Mouse (Mus musculus) midbrain, postnatal 0 days (tissue): Measurements from ENCODE around the gene Ap2m1. TPM values are rescaled to one million over a fixed set of nuclear protein-coding genes. Genes with fewer than 3 reads are reported as not detected.
A peak's percentile ranks its signal among the peaks of the same experiment; 100 is the strongest.

ENCODE experiments used
- ATAC-seq: fragments of 200-750 bp; cut with Nextera tagmentation; 2 replicates; pipeline ENCODE4 v1.8.0; 2017; ENCODE audit warnings: moderate number of reproducible peaks, mild to moderate bottlenecking, moderate TSS enrichment, moderate library complexity; ENCODE audit not compliant: low FRiP score
- DNase-seq: peaks from one replicate; pipeline ENCODE4 v3.0.0-alpha.2; 2015; ENCODE audit warnings: low spot score
- H3K27ac ChIP-seq: fragments of 300-500 bp; sonication (generic); 2 replicates; pipeline ENCODE4 v1.5.1; 2014; ENCODE audit warnings: low read depth, mild to moderate bottlenecking, low read length, mixed read lengths
- H3K27me3 ChIP-seq: fragments of 300-500 bp; sonication (generic); 2 replicates; pipeline ENCODE4 v1.6.1; 2014; ENCODE audit warnings: low read length, control low read depth, mixed read lengths; ENCODE audit not compliant: insufficient read depth
- H3K36me3 ChIP-seq: fragments of 300-500 bp; sonication (generic); 2 replicates; pipeline ENCODE4 v1.6.1; 2014; ENCODE audit warnings: low read length, control low read depth, mixed read lengths; ENCODE audit not compliant: insufficient read depth
- H3K4me1 ChIP-seq: fragments of 300-500 bp; sonication (generic); 2 replicates; pipeline ENCODE4 v1.6.1; 2014; ENCODE audit warnings: mild to moderate bottlenecking, control low read depth, antibody characterized with exemption, low read length, mixed read lengths; ENCODE audit not compliant: insufficient read depth
- H3K4me2 ChIP-seq: fragments of 300-500 bp; sonication (generic); 2 replicates; pipeline ENCODE4 v1.6.1; 2014; ENCODE audit warnings: low read depth, mild to moderate bottlenecking, low read length, mixed read lengths; ENCODE audit not compliant: poor library complexity, severe bottlenecking
- H3K4me3 ChIP-seq: fragments of 300-500 bp; sonication (generic); 2 replicates; pipeline ENCODE4 v1.5.1; 2014; ENCODE audit warnings: low read depth, mild to moderate bottlenecking, low read length, moderate library complexity
- H3K9ac ChIP-seq: fragments of 300-500 bp; sonication (generic); replicated peaks from 2 replicates; pipeline ENCODE4 v1.6.1; 2014; ENCODE audit warnings: mild to moderate bottlenecking, low read length, moderate library complexity, mixed read lengths; ENCODE audit not compliant: poor library complexity, severe bottlenecking
- H3K9me3 ChIP-seq: fragments of 300-500 bp; sonication (generic); 2 replicates; pipeline ENCODE4 v1.6.1; 2016; ENCODE audit warnings: low read length, control low read depth
- CTCF ChIP-seq: IDR thresholded peaks from 2 replicates; pipeline ENCODE4 v1.5.1; 2016; ENCODE audit warnings: antibody characterized with exemption, mild to moderate bottlenecking
- WGBS: fragments of 180-500 bp; shearing (Covaris S2); extraction: QIAGEN DNeasy Blood & Tissue Kit; methylation state at CpG from one replicate; pipeline ENCODE4 v1.1.7; 2014; 5-methylcytosine and 5-hydroxymethylcytosine counted together
- polyA plus RNA-seq: library from polyadenylated mRNA; unstranded; fragments of >200 nt; fragmentation: Nextera tagmentation; extraction: Ambion mirVana; gene quantifications from 2 replicates; pipeline ENCODE4 v1.2.1, GENCODE M21; 2015
- total RNA-seq: library from RNA; depleted of rRNA; stranded (reverse); fragments of >200 nt; gene quantifications from 2 replicates; pipeline ENCODE4 v1.2.3, GENCODE M21; 2014

The Ap2m1 gene
- total and polyA plus RNA-seq, 2 experiments from 2014 or later: 975 to 1,551 TPM

DNA sequence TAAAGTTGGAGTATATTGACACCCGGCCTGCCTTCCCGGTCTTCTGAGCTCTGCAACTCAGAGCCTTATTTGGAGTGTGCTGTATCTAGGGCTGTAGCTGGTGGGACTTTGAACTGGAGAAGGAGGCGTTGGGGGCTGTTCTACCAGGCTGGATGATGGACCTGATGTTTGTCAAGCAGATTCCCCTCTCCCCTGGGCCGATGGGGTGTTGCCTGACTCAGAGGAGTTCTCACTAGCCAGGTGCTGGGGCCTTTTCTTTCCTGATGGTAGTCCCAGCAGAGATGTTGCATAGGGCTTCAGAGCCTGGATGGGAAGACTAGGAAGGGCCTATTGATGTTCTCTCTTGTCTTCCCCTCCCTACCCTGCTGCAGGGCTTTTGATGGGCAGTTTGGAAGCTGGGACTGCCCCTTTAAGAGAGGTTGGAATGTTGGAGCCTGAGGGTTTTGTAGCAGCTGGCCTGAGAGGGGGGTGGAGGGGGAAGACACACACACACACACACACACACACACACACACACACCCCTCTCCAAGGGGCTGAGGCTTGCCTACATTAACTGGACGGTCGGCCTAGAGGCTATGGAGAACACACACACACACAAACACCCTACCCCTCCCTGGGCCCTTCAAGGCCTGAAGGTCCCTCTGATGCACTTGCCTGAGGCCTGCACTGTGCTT, 17.4 kb upstream of the Ap2m1 start:
- peak; percentile 75 for DNase-seq
- H3K4me2 ChIP-seq: peak overlapping the region; percentile 94

DNA sequence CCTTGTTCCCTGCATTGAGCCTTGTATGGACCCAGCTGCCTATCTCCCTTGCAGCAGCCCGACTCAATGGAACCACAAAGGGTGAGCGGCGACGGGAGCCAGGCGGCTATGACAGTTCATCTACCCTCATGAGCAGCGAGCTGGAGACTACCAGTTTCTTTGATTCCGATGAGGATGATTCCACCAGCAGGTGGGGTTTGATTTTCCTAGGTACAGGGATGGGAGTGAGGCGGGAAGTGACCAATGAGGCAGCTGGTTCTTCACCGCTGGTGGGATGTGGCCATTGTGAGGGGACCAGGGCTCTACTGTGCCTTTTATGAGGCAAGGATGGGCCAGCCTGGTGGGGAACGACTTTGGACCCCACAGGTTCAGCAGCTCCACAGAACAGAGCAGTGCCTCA, 11.4 kb upstream of the Ap2m1 start:
- no peak for TF ChIP-seq CTCF
- Histone ChIP-seq H3K4me3 (no peak overlapping the region), H3K4me2 (no peak overlapping the region), H3K27me3 (no peaks in the 10 kb centered on the region), H3K27ac (no peak overlapping the region), H3K9me3 (no peaks in the 10 kb centered on the region), H3K9ac (no peak overlapping the region), H3K36me3 (peaks cover 68% of the 10 kb centered on the region), H3K4me1 (peaks cover 4% of the 10 kb centered on the region; the same call in 1 of the 2 replicates)
- ATAC-seq: no peak
- 82% methylated on average over 10 of the region's 10 CpGs for WGBS
- DNase-seq: no peak

More for the DNA sequence above, 17.4 kb upstream of the Ap2m1 start:
- no peak for TF ChIP-seq CTCF
- Histone ChIP-seq H3K9me3 (no peaks in the 10 kb centered on the region), H3K4me1 (peaks cover 14% of the 10 kb centered on the region), H3K36me3 (peaks cover 14% of the 10 kb centered on the region; the same call in 1 of the 2 replicates), H3K4me3 (peak overlapping the region; percentile 96), H3K27me3 (no peaks in the 10 kb centered on the region), H3K27ac (peak overlapping the region; percentile 90), H3K9ac (peak overlapping the region; percentile 91)
- peak; percentile 20; the same call in 1 of the 2 replicates for ATAC-seq
- 4% methylated on average over 6 of the region's 6 CpGs for WGBS

DNA sequence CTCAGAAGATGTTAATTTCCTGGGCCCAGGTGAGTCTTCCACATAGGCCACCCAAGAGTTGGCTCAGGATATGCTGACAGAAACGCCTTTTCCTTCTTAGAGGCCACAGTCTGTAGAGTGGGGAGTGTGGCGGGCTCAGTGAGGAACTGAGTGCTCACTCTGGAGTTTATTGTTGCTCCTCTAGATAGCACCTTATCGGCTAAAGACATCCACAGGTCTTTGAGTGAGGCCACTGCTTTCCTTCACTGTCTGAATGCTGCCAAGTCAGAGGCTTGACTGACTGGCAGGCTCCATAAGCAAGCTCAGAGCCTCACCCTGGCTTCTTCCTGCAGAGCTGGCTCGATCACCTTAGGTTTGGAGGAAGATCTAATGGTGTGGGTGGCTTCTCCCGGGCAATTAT, 6.5 kb upstream of the Ap2m1 start:
- no peak overlapping the region for H3K9ac ChIP-seq
- ATAC-seq: no peak
- no peak overlapping the region for H3K4me2 ChIP-seq
- no peaks in the 10 kb centered on the region for H3K4me1 ChIP-seq
- no peak for TF ChIP-seq CTCF
- H3K36me3 ChIP-seq: peaks cover 80% of the 10 kb centered on the region
- DNase-seq: no peak
- no peaks in the 10 kb centered on the region for H3K9me3 ChIP-seq
- 97% methylated on average over 5 of the region's 5 CpGs for WGBS
- H3K27ac ChIP-seq: no peak overlapping the region
- no peaks in the 10 kb centered on the region for H3K27me3 ChIP-seq
- H3K4me3 ChIP-seq: no peak overlapping the region

DNA sequence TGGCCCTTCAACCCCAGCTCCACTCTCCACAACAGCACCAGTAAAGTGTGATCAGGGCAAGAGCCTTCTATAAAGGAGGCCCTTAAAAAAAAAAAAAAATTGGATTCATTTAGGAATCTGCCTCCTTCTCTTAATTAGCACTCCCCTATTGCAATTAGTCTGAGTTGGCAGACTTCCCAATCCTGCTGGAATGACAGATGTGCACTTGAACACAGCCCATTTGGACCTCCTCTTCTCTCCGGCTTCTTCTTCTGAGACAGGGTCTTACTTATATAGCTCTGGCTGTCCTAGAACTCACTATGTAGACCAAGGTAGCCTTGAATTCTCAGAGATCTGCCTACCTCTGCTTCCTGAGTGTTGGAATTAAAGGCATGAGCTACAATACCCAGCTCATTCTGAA, 5.9 kb upstream of the Ap2m1 start:
- Histone ChIP-seq H3K4me2 (no peak overlapping the region), H3K36me3 (peaks cover 75% of the 10 kb centered on the region), H3K27me3 (no peaks in the 10 kb centered on the region), H3K9ac (no peak overlapping the region), H3K27ac (no peak overlapping the region), H3K4me3 (no peak overlapping the region), H3K9me3 (no peaks in the 10 kb centered on the region), H3K4me1 (no peaks in the 10 kb centered on the region)
- ATAC-seq: no peak
- no peak for TF ChIP-seq CTCF
- WGBS: 77% methylated on average over 1 of the region's 1 CpGs
- DNase-seq: peak; percentile 38

DNA sequence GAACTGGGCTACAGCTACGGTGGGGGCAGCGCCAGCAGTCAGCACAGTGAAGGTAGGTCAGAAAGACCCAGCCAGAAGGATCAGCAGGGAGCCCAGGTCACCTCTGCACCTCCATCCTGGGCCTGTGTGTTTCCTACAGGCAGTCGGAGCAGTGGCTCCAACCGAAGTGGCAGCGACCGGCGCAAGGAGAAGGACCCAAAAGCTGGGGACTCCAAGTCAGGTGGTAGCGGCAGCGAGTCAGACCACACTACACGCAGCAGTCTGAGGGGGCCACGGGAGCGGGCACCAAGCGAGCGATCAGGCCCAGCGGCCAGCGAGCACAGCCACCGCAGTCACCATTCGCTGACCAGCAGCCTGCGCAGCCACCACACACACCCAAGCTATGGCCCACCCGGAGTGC, 4.3 kb upstream of the Ap2m1 start:
- ATAC-seq (no peak), DNase-seq (no peak)
- no peak overlapping the region for H3K9ac ChIP-seq
- H3K4me3 ChIP-seq: no peak overlapping the region
- peaks cover 62% of the 10 kb centered on the region for H3K36me3 ChIP-seq
- 96% methylated on average over 20 of the region's 20 CpGs for WGBS
- no peaks in the 10 kb centered on the region for H3K9me3 ChIP-seq
- H3K4me2 ChIP-seq: no peak overlapping the region
- H3K27me3 ChIP-seq: no peaks in the 10 kb centered on the region
- no peak overlapping the region for H3K27ac ChIP-seq
- H3K4me1 ChIP-seq: no peaks in the 10 kb centered on the region
- TF ChIP-seq CTCF: no peak

DNA sequence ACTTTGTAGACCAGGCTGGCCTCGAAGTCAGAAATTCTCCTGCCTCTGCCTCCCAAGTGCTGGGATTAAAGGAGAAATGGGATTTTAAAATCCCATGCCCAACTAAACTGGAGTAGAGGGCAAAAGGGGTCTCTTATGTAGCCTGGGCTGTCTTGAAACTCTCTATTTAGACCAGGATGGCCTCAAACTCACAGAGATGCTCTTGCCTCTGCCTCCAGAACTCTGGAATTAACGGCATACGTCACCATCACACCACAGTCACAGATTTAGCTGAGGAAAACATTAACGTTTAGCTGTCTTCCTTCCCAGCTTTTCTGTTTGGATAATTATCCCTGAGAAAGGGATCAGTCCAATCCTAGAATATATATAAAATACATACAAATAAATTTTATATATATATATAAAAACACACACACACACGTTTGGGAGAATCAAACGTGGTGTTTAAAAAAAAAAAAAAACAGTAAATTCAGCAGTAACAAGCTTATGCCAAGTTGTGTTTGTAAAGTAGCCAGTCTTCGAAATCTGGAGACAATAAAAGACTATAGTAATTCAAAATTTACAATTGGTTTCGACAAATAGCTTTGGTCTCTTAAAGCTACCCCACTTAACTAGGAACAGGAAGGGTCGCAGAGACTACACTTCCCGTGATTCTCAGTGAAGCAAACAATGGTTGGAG, 522 bp upstream of the Ap2m1 start:
- no peak overlapping the region for H3K4me2 ChIP-seq
- H3K9me3 ChIP-seq: no peaks in the 10 kb centered on the region
- peaks cover 41% of the 10 kb centered on the region for H3K36me3 ChIP-seq
- no peak overlapping the region for H3K27ac ChIP-seq
- WGBS: 48% methylated on average over 10 of the region's 10 CpGs
- DNase-seq: no peak
- no peaks in the 10 kb centered on the region for H3K27me3 ChIP-seq
- ATAC-seq: no peak
- no peak for TF ChIP-seq CTCF
- no peak overlapping the region for H3K9ac ChIP-seq
- H3K4me3 ChIP-seq: no peak overlapping the region
- peaks cover 17% of the 10 kb centered on the region for H3K4me1 ChIP-seq
